Mouse (Mus musculus) splenic B cell, adult 2 months (primary cell): ENCODE results near the gene Ccdc61.

ENCODE experiments used
- DNase-seq: peaks from one replicate; pipeline ENCODE4 v3.0.0-alpha.2; 2011; ENCODE audit warnings: low read depth, low spot score
- H3K27me3 ChIP-seq: 2 replicates; pipeline ENCODE4 v1.6.1; 2012; ENCODE audit warnings: mild to moderate bottlenecking, low read length, moderate library complexity, mixed read lengths; ENCODE audit not compliant: control insufficient read depth, poor library complexity, insufficient read depth, severe bottlenecking
- H3K36me3 ChIP-seq: 2 replicates; pipeline ENCODE4 v1.6.1; 2012; ENCODE audit warnings: mild to moderate bottlenecking, low read length, moderate library complexity, mixed read lengths; ENCODE audit not compliant: control insufficient read depth, poor library complexity, insufficient read depth, severe bottlenecking

Ccdc61 gene

GRCm38 (mm10) chr7:18910241-18910831 is at the start of gene Ccdc61:
Gene Ccdc61 (minus strand): TSS chr7:18910415.
- H3K27me3 ChIP-seq, result no peaks in the 10 kb centered on the region
- DNase-seq, result peak; percentile 99
- H3K36me3 ChIP-seq, result no peaks in the 10 kb centered on the region

GRCm38 (mm10) chr7:18959446-18959845 is 49.2 kb upstream of the Ccdc61 start:
- Histone ChIP-seq H3K27me3 (no peaks in the 10 kb centered on the region), H3K36me3 (no peaks in the 10 kb centered on the region)
- DNase-seq, result no peak

- no peak for DNase-seq
- Histone ChIP-seq H3K36me3 (no peaks in the 10 kb centered on the region), H3K27me3 (no peaks in the 10 kb centered on the region)
Measured at GRCm38 (mm10) chr7:18958384-18958766, 48.2 kb upstream of the Ccdc61 start.

- Histone ChIP-seq H3K36me3 (no peaks in the 10 kb centered on the region), H3K27me3 (no peaks in the 10 kb centered on the region)
- DNase-seq, result peak; percentile 43
Measured at GRCm38 (mm10) chr7:18957569-18958383, 47.6 kb upstream of the Ccdc61 start.

GRCm38 (mm10) chr7:18951397-18951796 is 41.2 kb upstream of the Ccdc61 start:
- Histone ChIP-seq H3K36me3 (no peaks in the 10 kb centered on the region), H3K27me3 (no peaks in the 10 kb centered on the region)
- peak; percentile 43 for DNase-seq

- H3K27me3 ChIP-seq, result no peaks in the 10 kb centered on the region
- no peaks in the 10 kb centered on the region for H3K36me3 ChIP-seq
- DNase-seq, result no peak
Measured at GRCm38 (mm10) chr7:18950523-18951315, 40.5 kb upstream of the Ccdc61 start.

- Histone ChIP-seq H3K36me3 (no peaks in the 10 kb centered on the region), H3K27me3 (no peaks in the 10 kb centered on the region)
- no peak for DNase-seq
Measured at GRCm38 (mm10) chr7:18949781-18950522, 39.7 kb upstream of the Ccdc61 start.

- Histone ChIP-seq H3K36me3 (no peaks in the 10 kb centered on the region), H3K27me3 (no peaks in the 10 kb centered on the region)
- no peak for DNase-seq
Measured at GRCm38 (mm10) chr7:18948151-18948550, 37.9 kb upstream of the Ccdc61 start.

- Histone ChIP-seq H3K36me3 (no peaks in the 10 kb centered on the region), H3K27me3 (no peaks in the 10 kb centered on the region)
- no peak for DNase-seq
Measured at GRCm38 (mm10) chr7:18942815-18943214, 32.6 kb upstream of the Ccdc61 start.

GRCm38 (mm10) chr7:18942376-18942775 is 32.2 kb upstream of the Ccdc61 start:
- H3K27me3 ChIP-seq, result no peaks in the 10 kb centered on the region
- no peaks in the 10 kb centered on the region for H3K36me3 ChIP-seq
- DNase-seq, result no peak

GRCm38 (mm10) chr7:18927759-18928158 is 17.5 kb upstream of the Ccdc61 start:
- DNase-seq, result no peak
- Histone ChIP-seq H3K36me3 (no peaks in the 10 kb centered on the region), H3K27me3 (peaks cover 3% of the 10 kb centered on the region)

- no peak for DNase-seq
- Histone ChIP-seq H3K36me3 (no peaks in the 10 kb centered on the region), H3K27me3 (peaks cover 3% of the 10 kb centered on the region)
Measured at GRCm38 (mm10) chr7:18926911-18927310, 16.7 kb upstream of the Ccdc61 start.

GRCm38 (mm10) chr7:18926041-18926790 is 16.0 kb upstream of the Ccdc61 start:
- H3K36me3 ChIP-seq, result no peaks in the 10 kb centered on the region
- no peak for DNase-seq
- H3K27me3 ChIP-seq, result peaks cover 5% of the 10 kb centered on the region
